Mouse (Mus musculus) embryo, embryonic 11 days (tissue): Measurements from ENCODE around the gene Hist1h2ao.
A peak's percentile ranks its signal among the peaks of the same experiment; 100 is the strongest.
"Not testable (repeated sequence)": the region's sequence is repeated elsewhere in the genome, so short reads cannot be mapped to it uniquely, and the experiment has no call there.

Source experiments
- DNase-seq: peaks from one replicate; pipeline ENCODE4 v3.0.0-alpha.2; 2015

Gene Hist1h2ao

GRCm38 (mm10) chr13:21810073-21810472 is at the start of gene Hist1h2ao, which contains the start of gene Hist1h2bq:
TSS of gene Hist1h2ao (plus strand) at chr13:21810465.
TSS of gene Hist1h2bq (minus strand) at chr13:21810197.
- DNase-seq = not testable (repeated sequence)

- peak; percentile 91 for DNase-seq
These were observed 31.2 kb upstream of the Hist1h2ao start for GRCm38 (mm10) chr13:21778814-21779766.

- peak; percentile 93 for DNase-seq
These were observed 30.2 kb upstream of the Hist1h2ao start, which contains the start of gene Hist1h1b for GRCm38 (mm10) chr13:21779767-21780731. TSS of gene Hist1h1b (minus strand) at chr13:21780625.

- peak; percentile 20 for DNase-seq
These were observed 29.2 kb upstream of the Hist1h2ao start for GRCm38 (mm10) chr13:21781021-21781555.

GRCm38 (mm10) chr13:21781639-21782038 is 28.6 kb upstream of the Hist1h2ao start:
- no peak for DNase-seq

- DNase-seq = peak; percentile 75
These were observed 27.7 kb upstream of the Hist1h2ao start for GRCm38 (mm10) chr13:21782361-21783254.

GRCm38 (mm10) chr13:21783255-21783617 is 27.0 kb upstream of the Hist1h2ao start, which contains the start of gene Hist1h3i:
TSS of gene Hist1h3i (minus strand) at chr13:21783370.
- peak; percentile 88 for DNase-seq

GRCm38 (mm10) chr13:21783734-21784161 is 26.5 kb upstream of the Hist1h2ao start:
- peak; percentile 78 for DNase-seq

GRCm38 (mm10) chr13:21784311-21784710 is 26.0 kb upstream of the Hist1h2ao start:
- peak; percentile 34 for DNase-seq

- DNase-seq = peak; percentile 58
These were observed 23.9 kb upstream of the Hist1h2ao start for GRCm38 (mm10) chr13:21786189-21786898.

- peak; percentile 96 for DNase-seq
These were observed 23.2 kb upstream of the Hist1h2ao start, which contains the start of the genes Hist1h2an and Hist1h2bp for GRCm38 (mm10) chr13:21786899-21787629. TSS of gene Hist1h2an (minus strand) at chr13:21787218. TSS of gene Hist1h2bp (plus strand) at chr13:21787461.

GRCm38 (mm10) chr13:21787760-21788593 is 22.3 kb upstream of the Hist1h2ao start:
- peak; percentile 66 for DNase-seq

GRCm38 (mm10) chr13:21789925-21790324 is 20.3 kb upstream of the Hist1h2ao start:
- DNase-seq = peak; percentile 3

- peak; percentile 54 for DNase-seq
These were observed 19.5 kb upstream of the Hist1h2ao start for GRCm38 (mm10) chr13:21790601-21791283.

GRCm38 (mm10) chr13:21795584-21795983 is 14.7 kb upstream of the Hist1h2ao start:
- no peak for DNase-seq

- not testable (repeated sequence) for DNase-seq
These were observed 13.1 kb upstream of the Hist1h2ao start for GRCm38 (mm10) chr13:21797163-21797562.

GRCm38 (mm10) chr13:21803058-21803457 is 7.2 kb upstream of the Hist1h2ao start:
- DNase-seq = not testable (repeated sequence)

GRCm38 (mm10) chr13:21811074-21811473 is 809 bp downstream of the Hist1h2ao start:
- DNase-seq = not testable (repeated sequence)
